Mouse (Mus musculus): ENCODE measurements around the gene Ssr2. TPM values are rescaled to one million over a fixed set of nuclear protein-coding genes. Genes with fewer than 3 reads are reported as not detected.
A peak's percentile ranks its signal among the peaks of the same experiment; 100 is the strongest.

The Ssr2 gene
- polyA plus RNA-seq, 1 experiment from 2014 or later: 269 TPM

GRCm38 (mm10) chr3:88541622-88542401 lies 33.9 kb upstream of the Ssr2 start:
- no peak overlapping the region for H3K27ac ChIP-seq (ENCODE audit: low read length)
- H3K4me3 ChIP-seq (ENCODE audit: low read length): no peak overlapping the region
- H3K9me3 ChIP-seq (ENCODE audit: low read length): no peaks in the 10 kb centered on the region
- H3K36me3 ChIP-seq (ENCODE audit: insufficient read depth, low read length): peaks cover 26% of the 10 kb centered on the region
- 0 out of 2 replicates have a peak, but pooled peaks have one; percentile 2 for ATAC-seq (ENCODE audit: low FRiP score, low TSS enrichment)
- H3K4me2 ChIP-seq (replicated peaks; ENCODE audit: low read depth, low read length): no peak overlapping the region
- H3K27me3 ChIP-seq (ENCODE audit: insufficient read depth, low read length): no peaks in the 10 kb centered on the region
- H3K9ac ChIP-seq (replicated peaks; ENCODE audit: low read length): no peak overlapping the region
- H3K4me1 ChIP-seq (ENCODE audit: insufficient read depth, low read length): peaks cover 33% of the 10 kb centered on the region
- WGBS: 70% methylated on average over 6 of the region's 7 CpGs

- ATAC-seq (ENCODE audit: low FRiP score, low TSS enrichment): no peak
Measured at GRCm38 (mm10) chr3:88542486-88542885, 33.2 kb upstream of the Ssr2 start.

DNA sequence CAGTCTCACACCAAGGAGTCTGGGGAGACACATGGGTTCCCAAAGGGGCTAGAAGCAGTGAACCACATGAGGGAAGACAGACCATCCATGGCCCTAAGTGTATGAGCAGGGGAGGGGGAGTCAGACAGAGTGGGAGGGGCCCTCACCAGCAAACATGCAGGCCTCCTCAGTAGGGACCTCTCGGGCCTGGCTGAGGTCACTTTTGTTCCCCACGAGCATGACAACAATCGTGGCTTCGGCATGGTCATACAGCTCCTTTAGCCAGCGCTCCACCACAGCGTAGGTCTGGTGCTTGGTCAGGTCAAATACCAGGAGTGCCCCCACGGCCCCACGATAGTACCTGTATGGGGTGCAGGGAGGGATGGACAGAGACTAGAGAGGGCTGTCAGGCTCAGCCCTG lies 32.5 kb upstream of the Ssr2 start:
- peaks cover 19% of the 10 kb centered on the region for H3K4me1 ChIP-seq (ENCODE audit: insufficient read depth, low read length)
- no peak overlapping the region for H3K27ac ChIP-seq (ENCODE audit: low read length)
- 77% methylated on average over 8 of the region's 8 CpGs for WGBS
- no peak overlapping the region for H3K4me3 ChIP-seq (ENCODE audit: low read length)
- no peaks in the 10 kb centered on the region for H3K27me3 ChIP-seq (ENCODE audit: insufficient read depth, low read length)
- no peak overlapping the region for H3K9ac ChIP-seq (replicated peaks; ENCODE audit: low read length)
- no peaks in the 10 kb centered on the region for H3K9me3 ChIP-seq (ENCODE audit: low read length)
- H3K4me2 ChIP-seq (replicated peaks; ENCODE audit: low read depth, low read length): no peak overlapping the region
- ATAC-seq (ENCODE audit: low FRiP score, low TSS enrichment): no peak
- H3K36me3 ChIP-seq (ENCODE audit: insufficient read depth, low read length): peaks cover 12% of the 10 kb centered on the region

More at GRCm38 (mm10) chr3:88542486-88542885, 33.2 kb upstream of the Ssr2 start:
- Histone ChIP-seq H3K4me2 (replicated peaks; ENCODE audit: low read depth, low read length) (no peak overlapping the region), H3K4me1 (ENCODE audit: insufficient read depth, low read length) (peaks cover 26% of the 10 kb centered on the region), H3K36me3 (ENCODE audit: insufficient read depth, low read length) (peaks cover 19% of the 10 kb centered on the region), H3K27ac (ENCODE audit: low read length) (no peak overlapping the region), H3K9me3 (ENCODE audit: low read length) (no peaks in the 10 kb centered on the region), H3K4me3 (ENCODE audit: low read length) (no peak overlapping the region), H3K9ac (replicated peaks; ENCODE audit: low read length) (no peak overlapping the region), H3K27me3 (ENCODE audit: insufficient read depth, low read length) (no peaks in the 10 kb centered on the region)
- WGBS: 71% methylated on average over 4 of the region's 4 CpGs

- no peak overlapping the region for H3K4me3 ChIP-seq (ENCODE audit: low read length)
- peaks cover 6% of the 10 kb centered on the region; the same call in 1 of the 2 replicates for H3K36me3 ChIP-seq (ENCODE audit: insufficient read depth, low read length)
- no peaks in the 10 kb centered on the region for H3K27me3 ChIP-seq (ENCODE audit: insufficient read depth, low read length)
- H3K4me2 ChIP-seq (replicated peaks; ENCODE audit: low read depth, low read length): no peak overlapping the region
- no peak overlapping the region for H3K27ac ChIP-seq (ENCODE audit: low read length)
- H3K9ac ChIP-seq (replicated peaks; ENCODE audit: low read length): no peak overlapping the region
- peaks cover 12% of the 10 kb centered on the region for H3K4me1 ChIP-seq (ENCODE audit: insufficient read depth, low read length)
- WGBS: 56% methylated on average over 5 of the region's 5 CpGs
- no peaks in the 10 kb centered on the region for H3K9me3 ChIP-seq (ENCODE audit: low read length)
- no peak for ATAC-seq (ENCODE audit: low FRiP score, low TSS enrichment)
Measured at GRCm38 (mm10) chr3:88543651-88544410, 31.8 kb upstream of the Ssr2 start.

GRCm38 (mm10) chr3:88544514-88544913 lies 31.2 kb upstream of the Ssr2 start:
- 36% methylated on average over 5 of the region's 5 CpGs for WGBS
- ATAC-seq (ENCODE audit: low FRiP score, low TSS enrichment): no peak
- no peak overlapping the region for H3K4me2 ChIP-seq (replicated peaks; ENCODE audit: low read depth, low read length)
- no peaks in the 10 kb centered on the region for H3K9me3 ChIP-seq (ENCODE audit: low read length)
- peaks cover 4% of the 10 kb centered on the region; the same call in 1 of the 2 replicates for H3K36me3 ChIP-seq (ENCODE audit: insufficient read depth, low read length)
- no peak overlapping the region for H3K27ac ChIP-seq (ENCODE audit: low read length)
- H3K4me3 ChIP-seq (ENCODE audit: low read length): no peak overlapping the region
- no peaks in the 10 kb centered on the region for H3K27me3 ChIP-seq (ENCODE audit: insufficient read depth, low read length)
- H3K9ac ChIP-seq (replicated peaks; ENCODE audit: low read length): 0 out of 2 replicates have a peak overlapping the region, but pooled peaks have one; percentile 33
- peaks cover 9% of the 10 kb centered on the region; the same call in 1 of the 2 replicates for H3K4me1 ChIP-seq (ENCODE audit: insufficient read depth, low read length)

GRCm38 (mm10) chr3:88544955-88545591 lies 30.6 kb upstream of the Ssr2 start:
- 51% methylated on average over 20 of the region's 20 CpGs for WGBS
- H3K9ac ChIP-seq (replicated peaks; ENCODE audit: low read length): peak overlapping the region; percentile 33; the same call in 1 of the 2 replicates

DNA sequence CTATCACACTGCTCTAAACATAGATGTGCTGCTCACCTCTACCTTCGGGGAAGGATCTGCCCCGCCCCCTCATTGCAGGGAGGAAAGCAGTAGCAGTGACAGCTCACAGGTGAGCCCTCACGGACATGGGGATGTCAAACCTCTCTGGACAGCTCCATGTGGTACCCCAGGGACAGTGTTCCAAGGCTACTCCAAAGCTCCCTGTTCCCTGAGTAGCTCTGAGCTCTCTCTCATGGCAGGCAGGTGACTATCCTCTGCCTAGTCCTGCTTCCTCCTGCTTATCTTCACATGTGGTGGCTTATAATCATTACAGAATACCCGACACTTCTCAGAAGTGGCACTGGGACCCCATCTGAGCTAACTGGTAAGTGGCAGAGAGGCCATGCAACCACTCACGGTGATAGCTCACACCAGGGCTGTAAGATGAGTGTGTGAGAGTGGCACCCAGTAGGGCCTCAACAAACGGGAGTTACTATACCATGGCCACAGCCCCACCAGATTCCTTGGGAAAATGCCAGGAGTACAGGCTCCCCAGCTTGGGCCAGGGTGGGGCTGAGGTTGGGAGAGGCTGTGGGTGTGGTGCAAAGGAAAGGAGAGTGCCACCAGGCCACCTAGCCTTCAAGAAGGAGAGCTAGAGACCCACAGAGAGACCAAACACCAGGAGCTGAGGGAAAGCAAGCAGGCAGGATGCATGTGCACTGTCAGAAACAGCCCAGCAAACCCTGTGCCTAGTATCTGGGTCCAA lies 28.8 kb upstream of the Ssr2 start:
- Histone ChIP-seq H3K27ac (ENCODE audit: low read length) (no peak overlapping the region), H3K9me3 (ENCODE audit: low read length) (no peaks in the 10 kb centered on the region), H3K27me3 (ENCODE audit: insufficient read depth, low read length) (no peaks in the 10 kb centered on the region), H3K9ac (replicated peaks; ENCODE audit: low read length) (no peak overlapping the region), H3K36me3 (ENCODE audit: insufficient read depth, low read length) (no peaks in the 10 kb centered on the region), H3K4me3 (ENCODE audit: low read length) (no peak overlapping the region), H3K4me1 (ENCODE audit: insufficient read depth, low read length) (peaks cover 16% of the 10 kb centered on the region), H3K4me2 (replicated peaks; ENCODE audit: low read depth, low read length) (no peak overlapping the region)
- no peak for ATAC-seq (ENCODE audit: low FRiP score, low TSS enrichment)
- 71% methylated on average over 6 of the region's 6 CpGs for WGBS

More at GRCm38 (mm10) chr3:88544955-88545591, 30.6 kb upstream of the Ssr2 start:
- ATAC-seq (ENCODE audit: low FRiP score, low TSS enrichment): no peak
- Histone ChIP-seq H3K4me1 (ENCODE audit: insufficient read depth, low read length) (peaks cover 9% of the 10 kb centered on the region; the same call in 1 of the 2 replicates), H3K4me2 (replicated peaks; ENCODE audit: low read depth, low read length) (no peak overlapping the region), H3K27ac (ENCODE audit: low read length) (no peak overlapping the region), H3K9me3 (ENCODE audit: low read length) (no peaks in the 10 kb centered on the region), H3K4me3 (ENCODE audit: low read length) (no peak overlapping the region), H3K36me3 (ENCODE audit: insufficient read depth, low read length) (peaks cover 4% of the 10 kb centered on the region; the same call in 1 of the 2 replicates), H3K27me3 (ENCODE audit: insufficient read depth, low read length) (no peaks in the 10 kb centered on the region)

DNA sequence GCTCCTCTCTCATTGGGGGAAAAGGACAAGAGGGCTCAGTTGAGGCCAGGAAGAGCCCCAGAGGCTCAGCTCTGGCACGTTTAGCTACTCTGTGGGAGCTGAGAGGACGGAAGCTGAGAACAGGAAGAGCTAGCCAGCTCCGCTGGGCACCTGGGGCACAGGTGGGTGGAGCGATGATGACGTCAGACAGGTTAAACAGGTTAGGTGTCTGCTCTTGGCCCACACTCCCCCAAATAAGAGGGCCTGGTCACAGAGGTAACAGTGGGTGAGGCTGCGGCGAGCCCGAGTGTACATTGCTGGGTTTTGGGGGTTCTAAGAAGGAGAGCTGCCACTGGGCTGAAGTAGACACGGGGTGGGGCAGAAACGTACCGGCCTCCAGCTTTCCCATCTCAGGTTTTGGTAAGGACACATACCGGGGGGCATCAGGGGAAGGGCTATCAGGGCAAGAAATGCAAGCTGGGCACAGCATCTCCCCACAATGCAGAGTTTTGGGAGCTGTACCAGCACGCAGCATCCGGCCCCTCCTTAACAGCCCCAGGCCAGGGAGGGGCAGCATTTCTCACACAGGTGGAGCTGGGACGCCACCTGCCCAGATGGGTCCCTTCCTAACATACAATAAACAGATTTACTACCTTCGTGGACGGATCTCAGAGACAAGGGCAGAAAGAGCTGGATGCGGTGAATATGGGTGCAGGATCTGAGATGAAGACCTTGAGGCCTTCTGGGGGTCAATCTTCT lies 27.3 kb upstream of the Ssr2 start, which contains the start of gene Rab25:
TSS of gene Rab25 (minus strand) at position 121 of the 738 bp plus-strand sequence.
- H3K27me3 ChIP-seq (ENCODE audit: insufficient read depth, low read length): no peaks in the 10 kb centered on the region
- H3K4me3 ChIP-seq (ENCODE audit: low read length): peak within 1 kb of the TSS; percentile 30
- H3K36me3 ChIP-seq (ENCODE audit: insufficient read depth, low read length): no peaks in the 10 kb centered on the region
- peak within 1 kb of the TSS; percentile 55; the same call in 1 of the 2 replicates for H3K27ac ChIP-seq (ENCODE audit: low read length)
- H3K4me2 ChIP-seq (replicated peaks; ENCODE audit: low read depth, low read length): peak within 1 kb of the TSS; percentile 46
- peaks cover 19% of the 10 kb centered on the region for H3K4me1 ChIP-seq (ENCODE audit: insufficient read depth, low read length)
- peak within 1 kb of the TSS; percentile 42; the same call in 1 of the 2 replicates for H3K9ac ChIP-seq (replicated peaks; ENCODE audit: low read length)
- ATAC-seq (ENCODE audit: low FRiP score, low TSS enrichment): no peak
- H3K9me3 ChIP-seq (ENCODE audit: low read length): no peaks in the 10 kb centered on the region
- 52% methylated on average over 18 of the region's 18 CpGs for WGBS
